Mouse (Mus musculus) liver, adult 2 months (tissue): Measurements from ENCODE around the gene Actr2. TPM values are rescaled to one million over a fixed set of nuclear protein-coding genes. Genes with fewer than 3 reads are reported as not detected.

Source experiments
- DNase-seq: peaks from one replicate; pipeline ENCODE4 v3.0.0-alpha.2; 2011; ENCODE audit warnings: low read depth, low spot score; ENCODE audit errors: extremely low read depth
- H3K27ac ChIP-seq: fragments of 200-500 bp; replicated peaks from 2 replicates; pipeline ENCODE4 v1.5.1; 2012; ENCODE audit warnings: low read depth, mild to moderate bottlenecking, control low read depth, inconsistent platforms, low read length; ENCODE audit not compliant: insufficient read depth
- H3K27me3 ChIP-seq: fragments of 200-500 bp; 2 replicates; pipeline ENCODE4 v1.6.1; 2012; ENCODE audit warnings: mild to moderate bottlenecking, moderate library complexity, low read length, inconsistent platforms; ENCODE audit not compliant: control insufficient read depth, insufficient read depth
- H3K36me3 ChIP-seq: fragments of 200-500 bp; 2 replicates; pipeline ENCODE4 v1.6.1; 2012; ENCODE audit warnings: low read length, inconsistent platforms; ENCODE audit not compliant: control insufficient read depth, insufficient read depth
- H3K4me1 ChIP-seq: fragments of 200-500 bp; 2 replicates; pipeline ENCODE4 v1.6.1; 2011; ENCODE audit warnings: low read length; ENCODE audit not compliant: control insufficient read depth, insufficient read depth
- H3K4me3 ChIP-seq: fragments of 200-500 bp; 2 replicates; pipeline ENCODE4 v1.5.1; 2011; ENCODE audit warnings: low read depth, mild to moderate bottlenecking, control low read depth, low read length, moderate library complexity; ENCODE audit not compliant: insufficient read depth
- H3K79me2 ChIP-seq: fragments of 200-500 bp; 2 replicates; pipeline ENCODE4 v1.6.1; 2012; ENCODE audit warnings: inconsistent platforms, mild to moderate bottlenecking, low read length, moderate library complexity; ENCODE audit not compliant: control insufficient read depth, insufficient read depth
- H3K9ac ChIP-seq: fragments of 200-500 bp; 2 replicates; pipeline ENCODE4 v1.6.1; 2012; ENCODE audit warnings: low read depth, mild to moderate bottlenecking, control low read depth, inconsistent platforms, low read length
- CTCF ChIP-seq: fragments of 200-500 bp; IDR thresholded peaks from 2 replicates; pipeline ENCODE4 v1.5.1; 2011; ENCODE audit warnings: low read depth, low read length, control low read depth
- POLR2A ChIP-seq: fragments of 200-500 bp; IDR thresholded peaks from 2 replicates; pipeline ENCODE4 v1.6.1; 2011; ENCODE audit warnings: low read length, control low read depth; ENCODE audit not compliant: insufficient read depth; ENCODE audit errors: extremely low read depth
- WGBS: fragments of 180-500 bp; shearing (Covaris S2); methylation state at CpG from one replicate; pipeline ENCODE4 v1.1.7; 2018; 5-methylcytosine and 5-hydroxymethylcytosine counted together
- polyA plus RNA-seq: library from polyadenylated mRNA; depleted of rRNA; stranded (reverse); fragments of >200 nt; gene quantifications from 2 replicates; pipeline ENCODE4 v1.2.3, GENCODE M21; 2012
- total RNA-seq: library from RNA; depleted of rRNA; stranded (reverse); fragments of >200 nt; gene quantifications from 2 replicates; pipeline ENCODE4 v1.2.3, GENCODE M21; 2014

Gene Actr2
- total and polyA plus RNA-seq, 2 experiments, result 16.6 to 67.3 TPM

GRCm38 (mm10) chr11:20029014-20029413, 83.7 kb downstream of the Actr2 start:
- H3K36me3 ChIP-seq, result no peaks in the 10 kb centered on the region
- no peak overlapping the region for H3K9ac ChIP-seq
- 93% methylated on average over 4 of the region's 4 CpGs for WGBS
- no peak overlapping the region for H3K4me3 ChIP-seq
- no peaks in the 10 kb centered on the region for H3K4me1 ChIP-seq
- H3K27me3 ChIP-seq, result no peaks in the 10 kb centered on the region
- no peaks in the 10 kb centered on the region for H3K79me2 ChIP-seq
- no peak for DNase-seq
- TF ChIP-seq POLR2A (no peak), CTCF (no peak)
- H3K27ac ChIP-seq, result no peak overlapping the region

- no peak for TF ChIP-seq CTCF
- TF ChIP-seq POLR2A, result no peak
- Histone ChIP-seq H3K27me3 (no peaks in the 10 kb centered on the region), H3K27ac (no peak overlapping the region), H3K36me3 (no peaks in the 10 kb centered on the region), H3K9ac (no peak overlapping the region), H3K79me2 (no peaks in the 10 kb centered on the region), H3K4me3 (no peak overlapping the region), H3K4me1 (no peaks in the 10 kb centered on the region)
- 92% methylated on average over 6 of the region's 6 CpGs for WGBS
- DNase-seq, result no peak
Observed at GRCm38 (mm10) chr11:20028396-20028795, 84.3 kb downstream of the Actr2 start.

GRCm38 (mm10) chr11:20027719-20028118, 85.0 kb downstream of the Actr2 start:
- peak; percentile 50 for DNase-seq
- Histone ChIP-seq H3K4me3 (no peak overlapping the region), H3K9ac (no peak overlapping the region), H3K27me3 (no peaks in the 10 kb centered on the region), H3K36me3 (no peaks in the 10 kb centered on the region), H3K79me2 (no peaks in the 10 kb centered on the region), H3K27ac (no peak overlapping the region), H3K4me1 (no peaks in the 10 kb centered on the region)
- 60% methylated on average over 9 of the region's 9 CpGs for WGBS
- TF ChIP-seq POLR2A, result no peak
- no peak for TF ChIP-seq CTCF

GRCm38 (mm10) chr11:20025899-20026298, 86.8 kb downstream of the Actr2 start:
- WGBS, result 65% methylated on average over 11 of the region's 11 CpGs
- Histone ChIP-seq H3K27me3 (no peaks in the 10 kb centered on the region), H3K27ac (no peak overlapping the region), H3K79me2 (no peaks in the 10 kb centered on the region), H3K4me1 (no peaks in the 10 kb centered on the region), H3K9ac (no peak overlapping the region), H3K4me3 (no peak overlapping the region), H3K36me3 (peaks cover 1% of the 10 kb centered on the region; the same call in 1 of the 2 replicates)
- TF ChIP-seq CTCF (no peak), POLR2A (no peak)
- no peak for DNase-seq

- Histone ChIP-seq H3K27me3 (no peaks in the 10 kb centered on the region), H3K79me2 (no peaks in the 10 kb centered on the region), H3K27ac (no peak overlapping the region), H3K4me3 (no peak overlapping the region), H3K4me1 (no peaks in the 10 kb centered on the region), H3K9ac (no peak overlapping the region), H3K36me3 (peaks cover 19% of the 10 kb centered on the region)
- WGBS, result 98% methylated on average over 14 of the region's 14 CpGs
- no peak for DNase-seq
- TF ChIP-seq CTCF, result no peak
- no peak for TF ChIP-seq POLR2A
Observed at GRCm38 (mm10) chr11:20022911-20023482, 89.7 kb downstream of the Actr2 start.

- 97% methylated on average over 2 of the region's 2 CpGs for WGBS
- Histone ChIP-seq H3K4me3 (no peak overlapping the region), H3K27me3 (no peaks in the 10 kb centered on the region), H3K4me1 (no peaks in the 10 kb centered on the region), H3K27ac (no peak overlapping the region), H3K9ac (no peak overlapping the region), H3K36me3 (peaks cover 21% of the 10 kb centered on the region), H3K79me2 (no peaks in the 10 kb centered on the region)
- TF ChIP-seq POLR2A (no peak), CTCF (no peak)
- DNase-seq, result no peak
Observed at GRCm38 (mm10) chr11:20022462-20022861, 90.3 kb downstream of the Actr2 start.
